Mouse (Mus musculus): ENCODE data around the gene Cryba1.
A peak's percentile ranks its signal among the peaks of the same experiment; 100 is the strongest.
"Not testable (repeated sequence)": the region's sequence is repeated elsewhere in the genome, so short reads cannot be mapped to it uniquely, and the experiment has no call there.

Cryba1 gene

GRCm38 (mm10) chr11:77725183-77725582 is at the start of gene Cryba1:
Gene Cryba1, minus strand, starts transcription at chr11:77725283.
- no peak for DNase-seq (ENCODE audit: low spot score in 2 of 2)

- no peak for DNase-seq (ENCODE audit: low spot score in 2 of 2)
Observed at GRCm38 (mm10) chr11:77771879-77772713, 47.0 kb upstream of the Cryba1 start.

GRCm38 (mm10) chr11:77770346-77770745 is 45.3 kb upstream of the Cryba1 start:
- no peak for DNase-seq (ENCODE audit: low spot score in 2 of 2)

GRCm38 (mm10) chr11:77769496-77769895 is 44.4 kb upstream of the Cryba1 start:
- DNase-seq (ENCODE audit: low spot score in 2 of 2) = no peak

GRCm38 (mm10) chr11:77766351-77767001 is 41.4 kb upstream of the Cryba1 start:
- peak in 1 of 2 experiments; percentile 31 for DNase-seq (ENCODE audit: low spot score in 2 of 2)

GRCm38 (mm10) chr11:77765459-77765777 is 40.3 kb upstream of the Cryba1 start:
- DNase-seq (ENCODE audit: low spot score in 2 of 2) = no peak

- peak in 1 of 2 experiments; percentile 22 for DNase-seq (ENCODE audit: low spot score in 2 of 2)
Observed at GRCm38 (mm10) chr11:77764694-77765458, 39.8 kb upstream of the Cryba1 start.

- DNase-seq (ENCODE audit: low spot score in 2 of 2) = peak in 1 of 2 experiments; percentile 21
Observed at GRCm38 (mm10) chr11:77763673-77764340, 38.7 kb upstream of the Cryba1 start.

GRCm38 (mm10) chr11:77762783-77763672 is 37.9 kb upstream of the Cryba1 start, which contains the start of gene Myo18a:
Gene Myo18a, plus strand, starts transcription at chr11:77763246.
- DNase-seq (ENCODE audit: low spot score in 2 of 2) = peak; percentile 67 to 74

GRCm38 (mm10) chr11:77760031-77760430 is 34.9 kb upstream of the Cryba1 start:
- DNase-seq (ENCODE audit: low spot score in 2 of 2) = no peak

- no peak for DNase-seq (ENCODE audit: low spot score in 2 of 2)
Observed at GRCm38 (mm10) chr11:77753469-77753868, 28.4 kb upstream of the Cryba1 start.

GRCm38 (mm10) chr11:77752525-77752924 is 27.4 kb upstream of the Cryba1 start:
- DNase-seq (ENCODE audit: low spot score in 2 of 2) = no peak

- no peak for DNase-seq (ENCODE audit: low spot score in 2 of 2)
Observed at GRCm38 (mm10) chr11:77748996-77749395, 23.9 kb upstream of the Cryba1 start.

- not testable (repeated sequence) for DNase-seq (ENCODE audit: low spot score in 2 of 2)
Observed at GRCm38 (mm10) chr11:77747103-77747502, 22.0 kb upstream of the Cryba1 start.

- no peak for DNase-seq (ENCODE audit: low spot score in 2 of 2)
Observed at GRCm38 (mm10) chr11:77746652-77747051, 21.6 kb upstream of the Cryba1 start.

GRCm38 (mm10) chr11:77743966-77744365 is 18.9 kb upstream of the Cryba1 start:
- DNase-seq (ENCODE audit: low spot score in 2 of 2) = no peak

- DNase-seq (ENCODE audit: low spot score in 2 of 2) = no peak
Observed at GRCm38 (mm10) chr11:77738555-77738954, 13.5 kb upstream of the Cryba1 start.

GRCm38 (mm10) chr11:77737289-77737688 is 12.2 kb upstream of the Cryba1 start:
- DNase-seq (ENCODE audit: low spot score in 2 of 2) = peak; percentile 71 to 82

GRCm38 (mm10) chr11:77728587-77728986 is 3.5 kb upstream of the Cryba1 start:
- no peak for DNase-seq (ENCODE audit: low spot score in 2 of 2)

GRCm38 (mm10) chr11:77724766-77725165 is 317 bp downstream of the Cryba1 start:
- DNase-seq (ENCODE audit: low spot score in 2 of 2) = no peak

GRCm38 (mm10) chr11:77721389-77721788 is 3.7 kb downstream of the Cryba1 start:
- no peak for DNase-seq (ENCODE audit: low spot score in 2 of 2)

Measured in frontal cortex, postnatal 25 days (tissue).